Mouse (Mus musculus) kidney, adult 2 months (tissue): ENCODE data around the gene Rassf3.

ENCODE experiments used
- CTCF ChIP-seq: fragments of 200-500 bp; conservative IDR thresholded peaks from 2 replicates; pipeline ENCODE4 v1.5.1; 2011; ENCODE audit warnings: low read depth, mild to moderate bottlenecking, control low read depth, low read length, moderate library complexity, mixed read lengths; ENCODE audit not compliant: insufficient read depth, insufficient read length
- POLR2A ChIP-seq: fragments of 200-500 bp; IDR thresholded peaks from one replicate; pipeline ENCODE4 v1.6.1; 2011; ENCODE audit warnings: low read depth, low read length, control low read depth

- TF ChIP-seq POLR2A (no peak), CTCF (no peak)
Observed at GRCm38 (mm10) chr10:121520923-121521585, 44.9 kb upstream of the Rassf3 start.
